Mouse (Mus musculus): ENCODE measurements at regions not wholly inside any gene's neighbourhood (a gene's known extent, or its start where the extent isn't known, plus 50 kb on each side); places are given as distances from the start of the nearest gene placed in this dataset.

DNA sequence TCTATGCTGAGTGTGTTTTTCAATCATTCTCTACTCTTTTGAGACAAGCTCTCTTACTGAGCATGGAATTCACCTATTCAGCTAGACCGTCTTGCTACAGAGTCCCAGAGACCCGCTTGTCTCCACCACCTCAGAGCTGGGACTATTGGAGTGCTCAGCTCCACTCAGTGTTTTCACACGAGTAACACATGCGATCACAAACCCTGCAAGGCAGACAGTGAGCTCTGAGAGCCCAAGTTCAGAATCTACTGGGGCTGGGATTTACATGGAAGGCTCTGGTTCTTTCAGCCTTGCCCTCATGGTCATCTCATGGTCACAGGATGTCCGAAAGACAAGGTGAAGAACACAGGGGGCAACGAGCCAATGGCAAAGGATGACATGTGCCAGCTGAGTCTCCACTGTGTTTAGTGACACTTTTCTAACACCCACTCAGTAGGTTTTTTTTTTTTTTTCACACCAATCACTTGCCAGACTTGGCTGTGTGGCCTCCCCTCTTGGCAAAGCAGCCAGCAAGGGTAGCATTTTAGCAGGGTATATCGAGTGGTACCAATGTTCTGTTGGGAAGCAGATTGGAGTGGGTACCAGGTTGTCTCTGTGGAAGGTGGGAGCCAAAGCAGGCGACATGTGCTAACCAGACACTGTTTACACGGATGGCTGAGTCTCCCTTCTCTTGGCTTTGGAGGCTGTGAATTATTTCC lies 51.2 kb upstream of the Gtsf1l start:
- peak; percentile 93 for DNase-seq (ENCODE audit: low read depth)
- TF ChIP-seq POLR2A (IDR thresholded peaks at IDR 0.05; ENCODE audit: borderline replicate concordance, extremely low read depth, insufficient read depth, insufficient read length, poor library complexity, severe bottlenecking) (no peak), CTCF (IDR thresholded peaks at IDR 0.05; ENCODE audit: borderline replicate concordance, extremely low read depth, insufficient read depth, insufficient read length) (no peak)

DNA sequence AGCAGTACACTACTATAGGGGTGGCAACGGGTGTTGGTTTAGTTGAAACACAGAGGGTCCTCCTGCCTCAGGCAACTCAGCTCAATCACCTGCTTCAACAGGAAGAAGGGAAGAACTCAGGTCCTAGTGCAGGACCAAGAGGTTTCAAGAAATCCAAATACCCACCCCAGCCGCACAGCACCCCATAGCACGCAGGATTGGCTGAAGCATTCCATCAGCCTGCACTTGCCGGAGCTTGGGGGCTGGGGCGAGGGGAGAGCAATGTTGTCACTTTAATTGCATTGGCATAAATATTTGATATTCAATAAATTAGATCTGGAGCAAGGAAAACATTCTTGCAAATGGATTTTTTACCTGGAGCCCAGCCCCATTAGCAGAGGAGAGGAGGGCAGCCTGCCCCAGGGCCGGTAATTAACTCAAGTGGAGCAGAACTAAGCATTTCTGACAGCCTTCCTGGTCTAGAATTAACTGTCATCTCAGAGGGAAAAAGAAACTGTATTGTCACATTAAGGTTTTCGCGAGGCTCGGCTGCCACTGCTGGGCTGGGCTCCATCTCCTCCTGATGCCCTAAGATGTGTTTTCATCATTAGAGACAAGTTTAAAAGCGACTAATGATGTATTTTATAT lies 55.2 kb upstream of the Gtsf1l start:
- TF ChIP-seq CTCF (IDR thresholded peaks at IDR 0.05; ENCODE audit: borderline replicate concordance, extremely low read depth, insufficient read depth, insufficient read length): no peak
- TF ChIP-seq POLR2A (IDR thresholded peaks at IDR 0.05; ENCODE audit: borderline replicate concordance, extremely low read depth, insufficient read depth, insufficient read length, poor library complexity, severe bottlenecking): no peak
- DNase-seq (ENCODE audit: low read depth): no peak

DNA sequence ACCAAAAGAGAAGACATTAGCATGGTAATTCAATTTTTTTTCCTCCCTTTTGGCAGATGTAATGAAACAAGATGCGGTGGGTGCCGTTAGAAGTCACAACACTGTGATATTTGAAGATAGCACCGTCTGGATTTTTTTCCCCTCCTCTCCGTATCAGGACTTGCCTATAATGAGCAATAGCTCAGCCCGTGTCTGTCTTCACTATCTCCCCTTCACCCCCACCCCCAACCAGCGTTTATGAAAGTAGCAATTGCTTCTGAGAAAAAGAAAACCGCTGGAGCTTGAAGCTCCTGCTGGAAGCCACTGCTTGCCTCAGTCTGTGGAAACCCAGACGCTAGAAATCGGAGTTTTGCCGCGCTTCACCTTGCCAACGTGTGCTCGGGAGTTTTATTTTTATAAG lies 55.8 kb upstream of the Gtsf1l start:
- DNase-seq (ENCODE audit: low read depth): peak; percentile 77
- TF ChIP-seq POLR2A (IDR thresholded peaks at IDR 0.05; ENCODE audit: borderline replicate concordance, extremely low read depth, insufficient read depth, insufficient read length, poor library complexity, severe bottlenecking) (no peak), CTCF (IDR thresholded peaks at IDR 0.05; ENCODE audit: borderline replicate concordance, extremely low read depth, insufficient read depth, insufficient read length) (no peak)

DNA sequence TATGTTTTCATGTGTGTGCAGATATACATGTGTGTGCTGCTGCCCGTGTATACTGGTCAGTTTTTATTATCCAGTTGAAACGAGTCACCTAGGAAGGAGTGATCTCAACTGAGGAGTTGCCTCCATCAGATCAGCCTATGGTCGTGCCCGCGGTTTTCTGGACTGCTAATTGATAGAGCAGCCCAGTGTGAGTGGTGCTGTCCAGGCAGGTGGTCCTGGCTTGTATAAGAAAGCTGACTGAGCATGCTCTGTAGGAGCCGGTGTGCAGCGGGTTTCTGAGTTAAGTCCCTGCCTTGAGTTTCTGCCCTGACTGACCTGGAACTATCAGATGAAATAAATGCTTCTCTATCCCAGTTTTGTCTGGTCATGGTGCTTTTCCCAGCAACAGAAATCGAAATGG lies 56.9 kb upstream of the Tox2 start:
- no peak for DNase-seq (ENCODE audit: low read depth)

DNA sequence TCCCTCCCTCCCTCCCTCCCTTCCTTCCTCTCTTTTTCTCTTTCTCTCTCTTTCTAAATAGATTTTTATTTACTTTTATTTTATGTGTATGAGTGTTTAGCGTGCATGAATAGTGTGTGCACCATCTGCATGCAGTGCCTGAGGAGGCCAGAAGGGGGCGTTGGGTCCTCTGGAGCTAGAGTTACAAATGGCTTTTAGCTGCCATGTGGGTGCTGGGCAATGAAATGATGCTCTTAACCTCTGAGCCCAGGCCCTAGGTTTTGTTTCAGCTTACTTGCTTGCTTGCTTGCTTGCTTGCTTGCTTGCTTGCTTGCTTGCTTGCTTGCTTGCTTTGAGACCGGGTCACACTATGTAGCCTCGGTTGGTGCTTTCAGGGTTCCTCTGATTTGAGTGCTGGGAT lies 56.4 kb upstream of the Tox2 start:
- no peak for DNase-seq (ENCODE audit: low read depth)
- TF ChIP-seq POLR2A (IDR thresholded peaks at IDR 0.05; ENCODE audit: borderline replicate concordance, extremely low read depth, insufficient read depth, insufficient read length, poor library complexity, severe bottlenecking) (no peak), CTCF (IDR thresholded peaks at IDR 0.05; ENCODE audit: borderline replicate concordance, extremely low read depth, insufficient read depth, insufficient read length) (peak; percentile 28; the same call in 1 of the 2 replicates)

More for the DNA sequence above, 56.9 kb upstream of the Tox2 start:
- TF ChIP-seq POLR2A (IDR thresholded peaks at IDR 0.05; ENCODE audit: borderline replicate concordance, extremely low read depth, insufficient read depth, insufficient read length, poor library complexity, severe bottlenecking) (no peak), CTCF (IDR thresholded peaks at IDR 0.05; ENCODE audit: borderline replicate concordance, extremely low read depth, insufficient read depth, insufficient read length) (no peak)

DNA sequence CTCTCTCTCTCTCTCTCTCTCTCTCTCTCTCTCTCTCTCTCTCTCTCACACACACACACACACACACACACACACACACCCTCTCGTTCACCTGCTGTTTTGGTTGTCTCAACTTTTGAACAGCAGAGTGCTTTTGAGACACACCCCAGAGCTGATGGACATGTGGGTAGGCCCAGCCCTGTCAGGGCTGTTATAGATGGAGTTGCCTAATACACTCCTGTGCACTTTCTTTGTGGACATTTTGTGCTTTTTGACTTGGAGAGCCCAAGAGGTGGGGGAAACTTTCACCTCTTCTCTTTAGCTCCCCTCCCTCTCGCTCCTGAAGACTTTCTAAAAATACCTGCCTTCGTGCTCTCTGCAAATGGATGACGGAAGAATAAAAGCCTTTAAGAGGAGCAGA lies 55.5 kb upstream of the Tox2 start:
- DNase-seq (ENCODE audit: low read depth): no peak

DNA sequence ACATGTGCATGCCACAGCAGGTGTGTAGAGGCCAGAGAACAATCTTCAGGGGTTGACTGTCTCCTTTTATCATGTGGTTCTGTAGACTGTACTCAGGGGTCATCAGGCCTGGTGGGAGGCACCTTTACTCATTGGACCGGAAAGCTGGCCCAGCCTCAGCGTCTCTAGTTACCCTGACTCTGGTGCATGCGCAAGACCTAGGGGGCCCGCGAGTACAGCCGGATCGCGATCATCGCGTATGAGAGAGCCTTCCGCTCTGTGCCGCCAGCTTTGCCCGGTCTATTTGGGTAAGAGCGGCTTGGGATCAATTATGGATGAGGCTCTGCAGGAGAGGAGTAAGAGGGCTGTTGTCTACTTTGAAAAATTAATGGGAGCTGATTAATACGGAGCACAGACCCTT lies 51.9 kb upstream of the Tox2 start:
- DNase-seq (ENCODE audit: low read depth): peak; percentile 59
- TF ChIP-seq POLR2A (IDR thresholded peaks at IDR 0.05; ENCODE audit: borderline replicate concordance, extremely low read depth, insufficient read depth, insufficient read length, poor library complexity, severe bottlenecking): no peak
- TF ChIP-seq CTCF (IDR thresholded peaks at IDR 0.05; ENCODE audit: borderline replicate concordance, extremely low read depth, insufficient read depth, insufficient read length): no peak

More for the DNA sequence above, 55.5 kb upstream of the Tox2 start:
- TF ChIP-seq POLR2A (IDR thresholded peaks at IDR 0.05; ENCODE audit: borderline replicate concordance, extremely low read depth, insufficient read depth, insufficient read length, poor library complexity, severe bottlenecking): no peak
- TF ChIP-seq CTCF (IDR thresholded peaks at IDR 0.05; ENCODE audit: borderline replicate concordance, extremely low read depth, insufficient read depth, insufficient read length): no peak

DNA sequence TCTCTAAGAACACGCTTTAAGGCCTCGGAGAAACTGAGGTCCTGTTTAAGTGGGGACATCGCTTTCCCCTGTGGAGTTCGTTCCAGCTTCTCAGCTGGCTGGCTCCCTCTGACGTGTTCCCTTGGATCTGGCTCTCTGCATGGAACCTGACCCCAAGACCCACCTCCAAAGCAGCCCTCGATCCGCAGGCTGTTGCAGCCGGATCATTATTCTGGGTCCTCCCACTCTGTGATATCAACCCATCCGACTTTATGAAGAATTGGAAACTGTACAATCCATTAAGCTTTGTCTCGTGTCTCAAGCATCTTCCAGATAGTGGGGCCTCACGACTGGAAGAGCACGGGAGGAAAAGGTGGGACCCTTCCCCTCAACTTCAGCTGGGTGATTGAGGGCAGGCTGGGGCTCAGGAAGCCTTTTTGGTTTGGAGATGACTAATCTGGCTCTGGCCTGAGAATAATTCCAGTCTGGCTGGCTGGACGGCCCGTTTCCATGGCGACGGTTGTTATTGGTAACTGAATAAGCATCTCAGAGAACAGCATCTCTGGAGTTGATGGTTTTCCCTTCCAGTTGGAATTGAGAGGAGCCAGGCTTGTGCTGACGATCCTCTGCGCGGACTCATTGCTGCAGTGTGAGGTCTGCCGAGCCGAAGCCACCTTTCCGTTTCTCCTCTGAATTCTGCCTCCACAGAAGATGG lies 50.4 kb upstream of the Tox2 start:
- TF ChIP-seq POLR2A (IDR thresholded peaks at IDR 0.05; ENCODE audit: borderline replicate concordance, extremely low read depth, insufficient read depth, insufficient read length, poor library complexity, severe bottlenecking): no peak
- TF ChIP-seq CTCF (IDR thresholded peaks at IDR 0.05; ENCODE audit: borderline replicate concordance, extremely low read depth, insufficient read depth, insufficient read length): no peak
- peak; percentile 94 for DNase-seq (ENCODE audit: low read depth)
